Mouse (Mus musculus) hindbrain, embryonic 11.5 days (tissue): Measurements from ENCODE around the gene Cisd1. TPM values are rescaled to one million over a fixed set of nuclear protein-coding genes. Genes with fewer than 3 reads are reported as not detected.

Experiments
- ATAC-seq: fragments of 200-750 bp; cut with Nextera tagmentation; 2 replicates; pipeline ENCODE4 v1.8.0; 2017; ENCODE audit warnings: mild to moderate bottlenecking, moderate TSS enrichment, moderate library complexity; ENCODE audit not compliant: low FRiP score
- DNase-seq: peaks from one replicate; pipeline ENCODE4 v3.0.0-alpha.2; 2015; ENCODE audit warnings: low spot score
- H3K27ac ChIP-seq: fragments of 300-500 bp; sonication (generic); 2 replicates; pipeline ENCODE4 v1.5.1; 2014; ENCODE audit warnings: mild to moderate bottlenecking, low read depth, low read length
- H3K27me3 ChIP-seq: fragments of 300-500 bp; sonication (generic); 2 replicates; pipeline ENCODE4 v1.6.1; 2014; ENCODE audit warnings: mild to moderate bottlenecking, low read length, moderate library complexity, mixed read lengths; ENCODE audit not compliant: control insufficient read depth, insufficient read depth
- H3K36me3 ChIP-seq: fragments of 300-500 bp; sonication (generic); 2 replicates; pipeline ENCODE4 v1.6.1; 2014; ENCODE audit warnings: mild to moderate bottlenecking, low read length, moderate library complexity, mixed read lengths; ENCODE audit not compliant: control insufficient read depth, insufficient read depth
- H3K4me1 ChIP-seq: fragments of 300-500 bp; sonication (generic); replicated peaks from 2 replicates; pipeline ENCODE4 v1.6.1; 2014; ENCODE audit warnings: low read length, mixed read lengths; ENCODE audit not compliant: control insufficient read depth, insufficient read depth
- H3K4me2 ChIP-seq: fragments of 300-500 bp; sonication (generic); replicated peaks from 2 replicates; pipeline ENCODE4 v1.6.1; 2014; ENCODE audit warnings: mild to moderate bottlenecking, low read depth, low read length
- H3K4me3 ChIP-seq: fragments of 300-500 bp; sonication (generic); 2 replicates; pipeline ENCODE4 v1.5.1; 2014; ENCODE audit warnings: low read depth, low read length
- H3K9ac ChIP-seq: fragments of 300-500 bp; sonication (generic); 2 replicates; pipeline ENCODE4 v1.6.1; 2014; ENCODE audit warnings: low read depth, low read length
- H3K9me3 ChIP-seq: fragments of 300-500 bp; sonication (generic); 2 replicates; pipeline ENCODE4 v1.6.1; 2016; ENCODE audit warnings: low read length; ENCODE audit not compliant: control insufficient read depth
- WGBS: fragments of 180-500 bp; shearing (Covaris S2); extraction: QIAGEN DNeasy Blood & Tissue Kit; methylation state at CpG from one replicate; pipeline ENCODE4 v1.1.7; 2014; 5-methylcytosine and 5-hydroxymethylcytosine counted together
- polyA plus RNA-seq: library from polyadenylated mRNA; unstranded; fragments of >200 nt; fragmentation: Nextera tagmentation; extraction: Ambion mirVana; gene quantifications from 2 replicates; pipeline ENCODE4 v1.2.1, GENCODE M21; 2014

Gene Cisd1
- polyA plus RNA-seq, 1 experiment from 2014 or later = 145 TPM

DNA sequence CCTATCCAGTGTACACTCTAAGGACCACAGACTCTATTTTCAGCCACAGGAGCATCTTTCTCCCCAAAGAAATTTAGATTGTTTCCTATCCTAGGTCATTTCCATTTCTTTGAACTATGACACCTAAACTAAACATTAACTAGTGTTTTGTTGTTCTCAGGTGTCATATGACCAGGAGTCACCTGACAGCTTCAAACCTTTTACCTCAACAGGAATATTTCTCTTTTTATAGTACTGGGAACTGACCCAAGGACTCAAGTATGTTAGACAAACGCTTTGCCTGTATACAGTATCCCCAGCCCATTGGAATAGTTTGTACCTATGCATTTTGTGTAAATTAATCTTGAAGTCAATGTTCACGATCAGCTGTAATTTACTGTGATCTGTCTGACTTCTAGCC lies 7.0 kb downstream of the Cisd1 start:
- ATAC-seq (no peak), DNase-seq (no peak)
- WGBS = 98% methylated on average over 2 of the region's 2 CpGs
- Histone ChIP-seq H3K27ac (no peak overlapping the region), H3K36me3 (no peaks in the 10 kb centered on the region), H3K4me3 (no peak overlapping the region), H3K9me3 (no peaks in the 10 kb centered on the region), H3K4me1 (no peaks in the 10 kb centered on the region), H3K27me3 (no peaks in the 10 kb centered on the region), H3K4me2 (no peak overlapping the region), H3K9ac (no peak overlapping the region)

- H3K9ac ChIP-seq = no peak overlapping the region
- H3K4me2 ChIP-seq = no peak overlapping the region
- no peak overlapping the region for H3K4me3 ChIP-seq
- H3K4me1 ChIP-seq = no peaks in the 10 kb centered on the region
- peaks cover 4% of the 10 kb centered on the region; the same call in 1 of the 2 replicates for H3K36me3 ChIP-seq
- no peak for ATAC-seq
- no peaks in the 10 kb centered on the region for H3K9me3 ChIP-seq
- no peak overlapping the region for H3K27ac ChIP-seq
- 97% methylated on average over 9 of the region's 9 CpGs for WGBS
- DNase-seq = no peak
- no peaks in the 10 kb centered on the region for H3K27me3 ChIP-seq
These were observed 11.9 kb downstream of the Cisd1 start for GRCm38 (mm10) chr10:71332859-71333258.

- Histone ChIP-seq H3K9ac (no peak overlapping the region), H3K4me3 (no peak overlapping the region), H3K36me3 (peaks cover 4% of the 10 kb centered on the region; the same call in 1 of the 2 replicates), H3K27me3 (no peaks in the 10 kb centered on the region), H3K4me1 (no peaks in the 10 kb centered on the region), H3K9me3 (no peaks in the 10 kb centered on the region), H3K4me2 (no peak overlapping the region), H3K27ac (no peak overlapping the region)
- 92% methylated on average over 4 of the region's 4 CpGs for WGBS
- DNase-seq (no peak), ATAC-seq (no peak)
These were observed 12.4 kb downstream of the Cisd1 start for GRCm38 (mm10) chr10:71332376-71332775.

GRCm38 (mm10) chr10:71331908-71332307 lies 12.8 kb downstream of the Cisd1 start:
- Histone ChIP-seq H3K36me3 (peaks cover 4% of the 10 kb centered on the region; the same call in 1 of the 2 replicates), H3K27me3 (no peaks in the 10 kb centered on the region), H3K4me2 (no peak overlapping the region), H3K4me3 (no peak overlapping the region), H3K9me3 (no peaks in the 10 kb centered on the region), H3K9ac (no peak overlapping the region), H3K4me1 (no peaks in the 10 kb centered on the region), H3K27ac (no peak overlapping the region)
- 95% methylated on average over 7 of the region's 7 CpGs for WGBS
- DNase-seq (no peak), ATAC-seq (no peak)

GRCm38 (mm10) chr10:71330070-71330469 lies 14.7 kb downstream of the Cisd1 start:
- Histone ChIP-seq H3K4me3 (no peak overlapping the region), H3K4me2 (no peak overlapping the region), H3K4me1 (no peaks in the 10 kb centered on the region), H3K27ac (no peak overlapping the region), H3K9ac (no peak overlapping the region), H3K36me3 (peaks cover 4% of the 10 kb centered on the region; the same call in 1 of the 2 replicates), H3K27me3 (no peaks in the 10 kb centered on the region), H3K9me3 (no peaks in the 10 kb centered on the region)
- ATAC-seq (no peak), DNase-seq (no peak)
- 91% methylated on average over 12 of the region's 12 CpGs for WGBS

DNA sequence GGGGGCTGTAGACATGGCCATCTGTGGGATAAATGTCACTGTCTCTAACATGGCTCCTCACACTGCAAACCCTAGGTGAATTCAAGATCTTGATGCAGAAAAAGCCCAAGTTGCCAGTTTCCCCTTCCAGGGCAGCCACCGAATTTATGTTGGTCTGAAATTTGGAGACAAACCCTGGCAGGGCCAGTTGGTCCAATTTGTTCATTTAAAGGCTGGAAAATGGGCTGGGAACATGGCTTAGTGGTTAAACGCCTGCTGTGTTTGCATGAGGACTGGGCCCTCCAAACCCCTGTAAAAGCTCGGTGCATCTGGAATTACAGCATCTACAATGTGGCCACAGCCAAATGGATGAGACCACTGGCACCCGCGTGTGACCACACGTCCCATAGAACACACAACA lies 15.5 kb downstream of the Cisd1 start:
- Histone ChIP-seq H3K36me3 (peaks cover 4% of the 10 kb centered on the region; the same call in 1 of the 2 replicates), H3K9ac (no peak overlapping the region), H3K27ac (no peak overlapping the region), H3K4me2 (no peak overlapping the region), H3K9me3 (no peaks in the 10 kb centered on the region), H3K27me3 (no peaks in the 10 kb centered on the region), H3K4me3 (no peak overlapping the region), H3K4me1 (no peaks in the 10 kb centered on the region)
- ATAC-seq = no peak
- WGBS = 92% methylated on average over 6 of the region's 6 CpGs
- no peak for DNase-seq

DNA sequence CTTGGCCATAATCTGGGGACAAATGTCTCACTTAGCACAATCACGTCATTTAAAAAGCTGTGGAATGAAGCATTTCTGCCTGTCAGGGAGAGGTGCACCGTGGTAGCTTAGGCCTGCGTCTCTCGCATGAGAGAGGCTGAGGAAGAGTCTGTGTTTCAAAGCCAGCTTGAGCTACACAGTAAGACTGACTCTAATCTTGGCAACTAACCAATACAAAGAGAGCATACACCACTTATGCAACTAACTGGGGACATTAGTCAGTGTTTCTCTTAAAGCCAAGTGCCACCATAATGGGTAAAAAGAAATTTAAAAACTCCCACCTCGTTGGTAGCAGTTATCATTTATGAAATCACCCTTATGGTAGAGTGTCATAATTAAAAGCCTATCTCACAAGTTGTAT lies 15.9 kb downstream of the Cisd1 start:
- peaks cover 4% of the 10 kb centered on the region; the same call in 1 of the 2 replicates for H3K36me3 ChIP-seq
- no peaks in the 10 kb centered on the region for H3K27me3 ChIP-seq
- 91% methylated on average over 5 of the region's 5 CpGs for WGBS
- no peak overlapping the region for H3K9ac ChIP-seq
- no peaks in the 10 kb centered on the region for H3K4me1 ChIP-seq
- no peak overlapping the region for H3K4me2 ChIP-seq
- H3K9me3 ChIP-seq = no peaks in the 10 kb centered on the region
- DNase-seq (no peak), ATAC-seq (no peak)
- no peak overlapping the region for H3K4me3 ChIP-seq
- no peak overlapping the region for H3K27ac ChIP-seq

DNA sequence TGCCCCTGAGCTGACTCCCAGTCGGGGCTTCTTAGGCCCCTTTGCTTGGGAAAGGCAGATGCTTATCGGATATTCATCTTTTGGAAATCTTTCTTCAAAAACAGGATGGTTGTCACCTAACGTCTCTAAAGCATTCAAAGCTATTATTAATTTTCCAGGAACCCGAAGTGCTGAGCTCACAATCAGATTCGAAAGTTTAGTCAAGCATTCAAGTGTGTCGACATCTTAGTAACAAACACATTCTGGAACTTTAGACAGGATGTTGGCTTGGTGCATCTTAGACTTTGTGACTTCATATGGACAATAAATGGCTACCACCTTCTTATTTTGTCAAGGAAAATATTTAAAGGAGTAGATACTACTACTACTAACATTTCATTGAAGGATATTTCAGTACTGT lies 16.4 kb downstream of the Cisd1 start:
- DNase-seq (no peak), ATAC-seq (no peak)
- Histone ChIP-seq H3K9me3 (no peaks in the 10 kb centered on the region), H3K4me1 (no peaks in the 10 kb centered on the region), H3K36me3 (peaks cover 4% of the 10 kb centered on the region; the same call in 1 of the 2 replicates), H3K27me3 (no peaks in the 10 kb centered on the region), H3K4me2 (no peak overlapping the region), H3K27ac (no peak overlapping the region), H3K4me3 (no peak overlapping the region), H3K9ac (no peak overlapping the region)
- 89% methylated on average over 6 of the region's 6 CpGs for WGBS

GRCm38 (mm10) chr10:71327386-71327785 lies 17.4 kb downstream of the Cisd1 start:
- no peak overlapping the region for H3K27ac ChIP-seq
- H3K9me3 ChIP-seq = no peaks in the 10 kb centered on the region
- 81% methylated on average over 10 of the region's 10 CpGs for WGBS
- ATAC-seq (no peak), DNase-seq (no peak)
- peaks cover 4% of the 10 kb centered on the region; the same call in 1 of the 2 replicates for H3K36me3 ChIP-seq
- H3K4me2 ChIP-seq = no peak overlapping the region
- no peaks in the 10 kb centered on the region for H3K27me3 ChIP-seq
- no peaks in the 10 kb centered on the region for H3K4me1 ChIP-seq
- no peak overlapping the region for H3K4me3 ChIP-seq
- H3K9ac ChIP-seq = no peak overlapping the region
